Mouse (Mus musculus) c-Kit-negative CD71-positive TER-119-positive erythroid progenitor cells, embryonic 14.5 days (primary cell): ENCODE results near the gene Rsrp1.

ENCODE experiments used
- DNase-seq: peaks from one replicate; pipeline ENCODE4 v3.0.0-alpha.2; 2013; ENCODE audit warnings: low read depth, low spot score

Gene Rsrp1

GRCm38 (mm10) chr4:134922111-134922924 lies 1.1 kb upstream of the Rsrp1 start:
- DNase-seq, result no peak

GRCm38 (mm10) chr4:134922925-134923244 lies 507 bp upstream of the Rsrp1 start:
- no peak for DNase-seq

GRCm38 (mm10) chr4:134924019-134924741 lies 788 bp downstream of the Rsrp1 start:
- DNase-seq, result peak; percentile 74

GRCm38 (mm10) chr4:134925206-134925605 lies 1.8 kb downstream of the Rsrp1 start:
- no peak for DNase-seq

GRCm38 (mm10) chr4:134927815-134928463 lies 4.5 kb downstream of the Rsrp1 start:
- no peak for DNase-seq

GRCm38 (mm10) chr4:134928464-134928836 lies 5.1 kb downstream of the Rsrp1 start:
- DNase-seq, result no peak

GRCm38 (mm10) chr4:134929536-134929935 lies 6.1 kb downstream of the Rsrp1 start:
- no peak for DNase-seq

- DNase-seq, result no peak
Observed at GRCm38 (mm10) chr4:134930190-134930589, 6.8 kb downstream of the Rsrp1 start.

GRCm38 (mm10) chr4:134930684-134931481 lies 7.5 kb downstream of the Rsrp1 start, which contains the start of gene Syf2:
Gene Syf2 (plus strand): TSS chr4:134930898.
- peak; percentile 96 for DNase-seq

- no peak for DNase-seq
Observed at GRCm38 (mm10) chr4:134937240-134938176, 14.1 kb downstream of the Rsrp1 start.

- DNase-seq, result no peak
Observed at GRCm38 (mm10) chr4:134939900-134940299, 16.5 kb downstream of the Rsrp1 start.

GRCm38 (mm10) chr4:134943758-134944538 lies 20.6 kb downstream of the Rsrp1 start:
- no peak for DNase-seq

GRCm38 (mm10) chr4:134946024-134946744 lies 22.8 kb downstream of the Rsrp1 start:
- peak; percentile 67 for DNase-seq

GRCm38 (mm10) chr4:134950518-134951091 lies 27.2 kb downstream of the Rsrp1 start:
- no peak for DNase-seq

- no peak for DNase-seq
Observed at GRCm38 (mm10) chr4:134954461-134954860, 31.1 kb downstream of the Rsrp1 start.

GRCm38 (mm10) chr4:134955196-134955595 lies 31.8 kb downstream of the Rsrp1 start:
- no peak for DNase-seq

- DNase-seq, result no peak
Observed at GRCm38 (mm10) chr4:134955845-134956244, 32.5 kb downstream of the Rsrp1 start.

GRCm38 (mm10) chr4:134956328-134956727 lies 32.9 kb downstream of the Rsrp1 start:
- peak; percentile 71 for DNase-seq
